Mouse (Mus musculus): ENCODE results near the gene Zfp287. TPM values are rescaled to one million over a fixed set of nuclear protein-coding genes. Genes with fewer than 3 reads are reported as not detected.

Gene Zfp287
- polyA plus RNA-seq, 1 experiment from 2014 or later = 17.9 TPM

GRCm38 (mm10) chr11:62699749-62700148, 32.0 kb downstream of the Zfp287 start:
- H3K4me1 ChIP-seq = no peaks in the 10 kb centered on the region
- no peak overlapping the region for H3K4me3 ChIP-seq
- no peak overlapping the region for H3K9ac ChIP-seq
- H3K4me2 ChIP-seq = no peak overlapping the region
- no peaks in the 10 kb centered on the region for H3K36me3 ChIP-seq (ENCODE audit: poor library complexity, severe bottlenecking)
- no peak overlapping the region for H3K27ac ChIP-seq
- H3K9me3 ChIP-seq (replicated peaks) = no peaks in the 10 kb centered on the region
- no peaks in the 10 kb centered on the region for H3K27me3 ChIP-seq
- ATAC-seq = no peak
- 74% methylated on average over 4 of the region's 4 CpGs for WGBS

GRCm38 (mm10) chr11:62695126-62695525, 36.6 kb downstream of the Zfp287 start:
- 93% methylated on average over 8 of the region's 8 CpGs for WGBS

GRCm38 (mm10) chr11:62693299-62694184, 38.2 kb downstream of the Zfp287 start:
- Histone ChIP-seq H3K4me3 (no peak overlapping the region), H3K9me3 (replicated peaks) (no peaks in the 10 kb centered on the region), H3K4me2 (no peak overlapping the region)

More at GRCm38 (mm10) chr11:62695126-62695525, 36.6 kb downstream of the Zfp287 start:
- H3K36me3 ChIP-seq (ENCODE audit: poor library complexity, severe bottlenecking) = no peaks in the 10 kb centered on the region
- no peak for ATAC-seq
- H3K9me3 ChIP-seq (replicated peaks) = no peaks in the 10 kb centered on the region
- no peaks in the 10 kb centered on the region for H3K4me1 ChIP-seq
- H3K27ac ChIP-seq = no peak overlapping the region
- no peak overlapping the region for H3K4me3 ChIP-seq
- no peaks in the 10 kb centered on the region for H3K27me3 ChIP-seq
- H3K4me2 ChIP-seq = no peak overlapping the region
- H3K9ac ChIP-seq = no peak overlapping the region

GRCm38 (mm10) chr11:62691592-62691991, 40.1 kb downstream of the Zfp287 start:
- Histone ChIP-seq H3K9me3 (replicated peaks) (no peaks in the 10 kb centered on the region), H3K36me3 (ENCODE audit: poor library complexity, severe bottlenecking) (no peaks in the 10 kb centered on the region), H3K27me3 (no peaks in the 10 kb centered on the region), H3K4me3 (no peak overlapping the region), H3K4me1 (no peaks in the 10 kb centered on the region), H3K9ac (no peak overlapping the region), H3K27ac (no peak overlapping the region), H3K4me2 (no peak overlapping the region)
- no peak for ATAC-seq
- 90% methylated on average over 3 of the region's 3 CpGs for WGBS

More at GRCm38 (mm10) chr11:62693299-62694184, 38.2 kb downstream of the Zfp287 start:
- Histone ChIP-seq H3K36me3 (ENCODE audit: poor library complexity, severe bottlenecking) (no peaks in the 10 kb centered on the region), H3K27ac (no peak overlapping the region), H3K9ac (no peak overlapping the region), H3K4me1 (no peaks in the 10 kb centered on the region), H3K27me3 (no peaks in the 10 kb centered on the region)
- peak; percentile 83 for ATAC-seq
- 22% methylated on average over 11 of the region's 11 CpGs for WGBS

GRCm38 (mm10) chr11:62679954-62680353, 51.8 kb downstream of the Zfp287 start:
- WGBS = 87% methylated on average over 4 of the region's 4 CpGs
- Histone ChIP-seq H3K9me3 (replicated peaks) (no peaks in the 10 kb centered on the region), H3K4me2 (no peak overlapping the region), H3K4me1 (peaks cover 4% of the 10 kb centered on the region; the same call in 1 of the 2 replicates), H3K36me3 (ENCODE audit: poor library complexity, severe bottlenecking) (no peaks in the 10 kb centered on the region), H3K27me3 (no peaks in the 10 kb centered on the region), H3K4me3 (no peak overlapping the region), H3K9ac (no peak overlapping the region), H3K27ac (no peak overlapping the region)
- no peak for ATAC-seq

GRCm38 (mm10) chr11:62678778-62679354, 52.8 kb downstream of the Zfp287 start:
- peaks cover 4% of the 10 kb centered on the region; the same call in 1 of the 2 replicates for H3K4me1 ChIP-seq
- no peaks in the 10 kb centered on the region for H3K36me3 ChIP-seq (ENCODE audit: poor library complexity, severe bottlenecking)
- 88% methylated on average over 7 of the region's 7 CpGs for WGBS
- no peaks in the 10 kb centered on the region for H3K9me3 ChIP-seq (replicated peaks)
- ATAC-seq = no peak
- no peaks in the 10 kb centered on the region for H3K27me3 ChIP-seq
- H3K4me2 ChIP-seq = no peak overlapping the region
- no peak overlapping the region for H3K4me3 ChIP-seq
- no peak overlapping the region for H3K9ac ChIP-seq
- H3K27ac ChIP-seq = no peak overlapping the region

- peak overlapping the region; percentile 11; the same call in 1 of the 2 replicates for H3K27ac ChIP-seq
- H3K36me3 ChIP-seq (ENCODE audit: poor library complexity, severe bottlenecking) = no peaks in the 10 kb centered on the region
- no peak overlapping the region for H3K4me2 ChIP-seq
- no peaks in the 10 kb centered on the region for H3K27me3 ChIP-seq
- ATAC-seq = no peak
- no peaks in the 10 kb centered on the region for H3K9me3 ChIP-seq (replicated peaks)
- H3K4me3 ChIP-seq = no peak overlapping the region
- no peak overlapping the region for H3K9ac ChIP-seq
- 92% methylated on average over 4 of the region's 4 CpGs for WGBS
- H3K4me1 ChIP-seq = peaks cover 4% of the 10 kb centered on the region; the same call in 1 of the 2 replicates
These were observed 55.5 kb downstream of the Zfp287 start for GRCm38 (mm10) chr11:62676290-62676596.

GRCm38 (mm10) chr11:62675480-62676289, 56.0 kb downstream of the Zfp287 start:
- peak overlapping the region; percentile 51 for H3K4me2 ChIP-seq
- H3K27ac ChIP-seq = peak overlapping the region; percentile 11; the same call in 1 of the 2 replicates
- ATAC-seq = peak; percentile 93
- peak overlapping the region; percentile 37; the same call in 1 of the 2 replicates for H3K9ac ChIP-seq
- peaks cover 4% of the 10 kb centered on the region; the same call in 1 of the 2 replicates for H3K4me1 ChIP-seq
- H3K36me3 ChIP-seq (ENCODE audit: poor library complexity, severe bottlenecking) = no peaks in the 10 kb centered on the region
- 18% methylated on average over 17 of the region's 17 CpGs for WGBS
- H3K9me3 ChIP-seq (replicated peaks) = no peaks in the 10 kb centered on the region
- no peak overlapping the region; the same call in 1 of the 2 replicates for H3K4me3 ChIP-seq
- no peaks in the 10 kb centered on the region for H3K27me3 ChIP-seq

- Histone ChIP-seq H3K4me2 (no peak overlapping the region), H3K4me1 (peaks cover 10% of the 10 kb centered on the region), H3K4me3 (no peak overlapping the region), H3K9me3 (replicated peaks) (no peaks in the 10 kb centered on the region), H3K27ac (no peak overlapping the region; the same call in 1 of the 2 replicates), H3K36me3 (ENCODE audit: poor library complexity, severe bottlenecking) (peaks cover 10% of the 10 kb centered on the region; the same call in 1 of the 2 replicates), H3K9ac (no peak overlapping the region), H3K27me3 (no peaks in the 10 kb centered on the region)
- 82% methylated on average over 6 of the region's 6 CpGs for WGBS
- no peak for ATAC-seq
These were observed 61.7 kb downstream of the Zfp287 start for GRCm38 (mm10) chr11:62670006-62670405.

GRCm38 (mm10) chr11:62669471-62669870, 62.2 kb downstream of the Zfp287 start:
- no peak for ATAC-seq
- H3K27ac ChIP-seq = no peak overlapping the region
- no peak overlapping the region for H3K4me2 ChIP-seq
- no peak overlapping the region for H3K9ac ChIP-seq
- no peaks in the 10 kb centered on the region for H3K9me3 ChIP-seq (replicated peaks)
- H3K36me3 ChIP-seq (ENCODE audit: poor library complexity, severe bottlenecking) = peaks cover 14% of the 10 kb centered on the region; the same call in 1 of the 2 replicates
- H3K27me3 ChIP-seq = no peaks in the 10 kb centered on the region
- H3K4me3 ChIP-seq = no peak overlapping the region
- peaks cover 10% of the 10 kb centered on the region for H3K4me1 ChIP-seq
- WGBS = 54% methylated on average over 12 of the region's 12 CpGs

GRCm38 (mm10) chr11:62668986-62669385, 62.7 kb downstream of the Zfp287 start:
- Histone ChIP-seq H3K27ac (no peak overlapping the region), H3K9me3 (replicated peaks) (no peaks in the 10 kb centered on the region), H3K36me3 (ENCODE audit: poor library complexity, severe bottlenecking) (peaks cover 14% of the 10 kb centered on the region; the same call in 1 of the 2 replicates), H3K4me2 (no peak overlapping the region), H3K4me3 (no peak overlapping the region), H3K27me3 (no peaks in the 10 kb centered on the region), H3K9ac (no peak overlapping the region), H3K4me1 (peaks cover 10% of the 10 kb centered on the region)
- WGBS = 94% methylated on average over 5 of the region's 5 CpGs
- ATAC-seq = no peak
